Mouse (Mus musculus) embryo, embryonic 10 days (tissue): Measurements from ENCODE around the gene Pum1.

Experiments used
- DNase-seq: peaks from one replicate; pipeline ENCODE4 v3.0.0-alpha.2; 2015; ENCODE audit warnings: low spot score

Gene Pum1

GRCm38 (mm10) chr4:130726118-130726517 lies 63.0 kb downstream of the Pum1 start:
- no peak for DNase-seq

DNA sequence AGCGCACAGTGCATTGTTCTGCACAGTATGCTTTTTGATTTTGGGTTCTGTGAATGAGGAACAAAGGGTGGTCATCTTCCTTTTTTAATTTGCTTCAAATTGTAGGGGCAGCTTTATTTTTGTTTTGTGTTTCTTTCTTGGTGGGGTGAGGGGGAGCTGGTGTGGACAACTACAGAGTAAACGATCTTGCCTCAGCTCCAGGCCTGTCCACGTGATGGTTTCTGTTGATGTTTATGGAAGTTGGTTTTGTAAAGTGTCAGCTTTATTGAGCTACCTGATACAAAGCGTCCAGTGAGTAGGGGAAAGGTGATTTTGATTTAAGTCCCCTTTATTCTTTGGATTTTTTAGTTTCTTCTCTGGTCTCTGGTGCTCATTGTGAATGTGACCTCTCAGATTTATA lies 72.8 kb downstream of the Pum1 start:
- no peak for DNase-seq

DNA sequence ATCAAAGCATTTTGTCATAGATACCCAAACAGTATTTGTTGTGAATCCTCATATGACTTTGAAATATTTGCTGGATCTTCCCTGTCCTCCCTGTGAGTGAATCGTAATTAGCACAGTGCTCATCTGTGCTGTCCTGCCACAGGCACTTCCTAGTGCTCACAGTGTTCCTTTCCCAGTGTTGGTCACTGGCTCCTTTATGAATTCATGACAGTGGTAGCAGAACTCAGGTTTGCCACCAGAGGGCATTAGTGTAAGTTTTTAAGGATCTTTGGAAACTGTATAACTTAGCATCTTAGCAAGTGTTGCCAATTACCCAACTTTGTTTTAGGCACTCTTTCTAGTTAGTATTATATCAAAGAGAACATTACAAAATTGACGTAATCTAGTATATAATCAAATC lies 75.4 kb downstream of the Pum1 start:
- DNase-seq: peak; percentile 66

- no peak for DNase-seq
These were observed 80.9 kb downstream of the Pum1 start for GRCm38 (mm10) chr4:130744058-130744457.

DNA sequence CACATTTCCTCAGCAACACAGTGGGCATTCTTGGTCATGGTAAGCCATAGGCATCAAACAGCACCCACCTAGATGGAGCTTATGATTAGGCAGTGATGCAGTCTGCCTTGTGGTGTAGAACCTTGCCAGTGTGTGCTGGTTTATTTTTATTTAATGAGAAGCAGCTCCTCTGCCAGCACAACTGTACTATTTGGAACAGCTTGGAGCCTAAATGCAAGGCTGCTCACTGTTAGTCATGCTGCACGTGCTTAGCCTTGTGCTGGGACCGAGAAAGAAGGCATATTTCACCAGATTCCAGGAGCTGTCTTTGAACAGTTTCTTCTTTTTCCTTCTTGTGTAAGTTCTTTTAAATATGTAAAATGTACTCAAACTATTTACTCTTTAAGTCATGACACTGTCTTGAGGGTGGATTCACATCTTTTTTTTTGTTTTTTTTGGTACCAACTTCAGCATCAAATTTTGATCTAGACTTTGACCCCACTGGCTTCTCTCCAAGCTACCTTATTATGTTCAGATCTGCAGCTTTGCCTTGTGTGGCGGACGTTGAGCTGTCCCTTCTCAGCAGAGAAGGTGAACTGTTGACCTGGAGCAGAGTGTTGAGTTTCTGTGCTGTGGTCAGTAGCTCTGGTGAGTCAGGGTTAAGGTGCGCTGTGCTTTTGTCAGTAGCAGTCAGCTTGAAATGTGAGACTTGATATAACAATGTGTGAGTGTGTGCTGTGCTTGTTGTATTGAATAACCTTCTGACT lies 82.6 kb downstream of the Pum1 start:
- DNase-seq: no peak

- no peak for DNase-seq
These were observed 86.4 kb downstream of the Pum1 start for GRCm38 (mm10) chr4:130749566-130749965.

- no peak for DNase-seq
These were observed 88.8 kb downstream of the Pum1 start for GRCm38 (mm10) chr4:130751966-130752365.

GRCm38 (mm10) chr4:130752591-130752990 lies 89.5 kb downstream of the Pum1 start:
- no peak for DNase-seq

DNA sequence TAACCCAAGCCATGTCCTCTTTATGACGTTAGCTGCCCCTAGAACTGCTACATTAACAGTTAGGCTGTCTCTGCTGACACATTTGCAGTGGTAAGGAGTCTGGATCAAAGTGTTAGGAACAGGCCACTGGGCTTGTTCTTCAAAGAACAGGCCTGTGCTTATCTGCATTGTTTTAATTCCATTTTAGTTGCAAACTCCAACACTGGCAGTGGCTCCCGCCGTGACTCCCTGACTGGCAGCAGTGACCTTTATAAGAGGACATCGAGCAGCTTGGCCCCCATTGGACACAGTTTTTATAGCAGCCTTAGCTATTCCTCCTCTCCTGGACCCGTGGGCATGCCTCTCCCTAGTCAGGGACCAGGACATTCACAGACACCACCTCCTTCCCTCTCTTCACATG lies 90.6 kb downstream of the Pum1 start:
- DNase-seq: no peak

- no peak for DNase-seq
These were observed 91.7 kb downstream of the Pum1 start for GRCm38 (mm10) chr4:130754776-130755175.

DNA sequence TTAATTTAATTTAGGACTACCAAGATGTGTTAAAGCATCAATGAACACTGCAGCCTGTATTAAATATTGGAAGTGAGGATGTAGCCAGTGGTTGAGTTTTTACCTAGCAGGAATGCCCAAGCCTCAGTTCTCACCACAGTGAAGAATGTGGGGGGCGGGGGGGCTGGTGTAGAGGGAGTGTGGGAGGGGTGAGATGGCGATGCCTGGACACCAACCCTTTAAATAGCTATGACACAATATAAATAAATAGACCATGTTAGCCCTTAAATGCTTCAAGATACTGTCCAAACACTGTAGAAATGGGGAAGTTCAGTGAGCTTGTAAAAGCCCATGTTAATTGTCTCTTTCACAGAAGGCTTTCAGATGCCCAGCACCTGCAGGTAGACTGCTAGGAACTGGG lies 96.8 kb downstream of the Pum1 start:
- no peak for DNase-seq

GRCm38 (mm10) chr4:130761809-130762208 lies 98.7 kb downstream of the Pum1 start:
- no peak for DNase-seq

- DNase-seq: no peak
These were observed 102.5 kb downstream of the Pum1 start for GRCm38 (mm10) chr4:130765399-130766160.

DNA sequence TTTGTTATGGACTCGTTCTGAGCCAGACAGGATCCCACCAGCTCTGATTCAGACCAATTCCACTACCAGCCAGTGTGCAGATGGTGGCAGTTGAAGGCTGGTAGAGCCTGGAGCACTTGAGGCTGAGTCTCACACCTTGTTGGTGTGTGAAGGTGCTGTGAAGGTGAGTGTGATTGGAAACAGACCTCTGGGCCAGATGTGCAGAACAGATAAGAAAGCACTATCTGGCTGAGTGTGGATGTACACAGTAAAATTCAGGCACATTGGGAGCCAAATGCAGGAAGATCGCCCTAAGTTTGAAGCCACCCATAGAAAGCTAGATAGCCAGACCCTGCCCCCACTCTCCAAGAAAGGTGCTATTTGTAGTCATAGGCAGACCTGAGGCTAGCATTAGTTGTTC lies 103.3 kb downstream of the Pum1 start:
- DNase-seq: no peak

DNA sequence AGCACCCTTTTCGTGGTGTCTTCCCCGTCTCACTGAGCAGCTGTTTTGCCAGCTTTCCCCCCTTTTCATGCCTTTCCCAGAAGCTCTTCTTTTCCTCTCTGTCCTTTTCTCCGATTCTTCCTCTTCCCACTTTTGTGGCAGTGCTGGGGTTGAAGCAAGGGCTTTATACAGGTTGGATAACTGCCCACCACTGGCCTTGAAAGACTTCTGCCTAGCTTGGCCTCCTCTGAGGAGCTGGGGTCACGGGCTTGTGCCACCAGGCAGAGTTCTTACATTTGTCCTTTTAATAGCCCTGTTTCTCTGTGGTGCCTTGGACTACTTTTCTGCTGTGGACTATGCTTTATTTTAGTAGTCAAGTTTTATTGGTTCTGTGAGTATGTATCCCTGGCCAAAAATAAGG lies 103.8 kb downstream of the Pum1 start:
- no peak for DNase-seq

GRCm38 (mm10) chr4:130773899-130774298 lies 110.8 kb downstream of the Pum1 start:
- DNase-seq: no peak

DNA sequence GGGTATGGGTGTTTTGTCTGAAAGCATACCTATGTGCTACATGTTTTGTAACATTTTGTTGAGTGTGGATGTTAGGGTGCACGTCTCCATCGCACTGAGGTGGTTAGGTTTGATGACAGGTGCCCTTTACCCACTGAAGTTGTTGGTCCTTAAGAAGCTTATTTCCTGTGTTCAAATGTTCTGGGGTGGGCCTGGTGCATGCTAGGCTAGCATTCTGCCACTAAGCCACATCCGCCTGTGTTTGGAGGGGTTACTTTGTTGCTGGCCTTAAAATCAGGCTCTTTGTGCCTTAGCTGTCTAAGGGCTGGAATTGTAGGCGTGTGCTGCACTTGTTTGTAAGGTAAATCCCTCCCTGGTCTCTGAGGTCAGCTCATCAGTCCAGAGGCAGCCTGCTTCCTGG lies 111.7 kb downstream of the Pum1 start:
- DNase-seq: no peak

GRCm38 (mm10) chr4:130777647-130778046 lies 114.5 kb downstream of the Pum1 start:
- no peak for DNase-seq

GRCm38 (mm10) chr4:130779037-130779436 lies 115.9 kb downstream of the Pum1 start:
- DNase-seq: no peak

DNA sequence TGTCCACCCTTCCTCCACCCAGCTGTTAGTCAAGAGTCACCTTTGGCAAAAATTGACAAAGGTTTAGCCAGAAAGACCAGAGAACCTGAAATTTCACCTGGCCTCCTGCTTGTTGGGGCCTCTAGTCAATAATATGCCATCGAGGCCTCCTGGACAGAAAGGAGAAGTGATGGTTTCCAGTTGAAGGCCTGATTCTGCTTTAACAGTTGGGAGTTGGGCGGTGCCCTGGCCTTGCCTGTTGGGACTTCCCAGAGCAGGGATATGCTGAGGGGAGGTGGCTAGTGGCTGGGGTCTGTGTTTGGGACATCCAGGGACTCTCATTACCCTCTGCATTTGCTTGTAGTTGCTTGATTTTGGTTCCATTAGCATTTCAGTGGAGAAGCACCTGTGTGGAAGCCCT lies 119.4 kb downstream of the Pum1 start:
- no peak for DNase-seq

DNA sequence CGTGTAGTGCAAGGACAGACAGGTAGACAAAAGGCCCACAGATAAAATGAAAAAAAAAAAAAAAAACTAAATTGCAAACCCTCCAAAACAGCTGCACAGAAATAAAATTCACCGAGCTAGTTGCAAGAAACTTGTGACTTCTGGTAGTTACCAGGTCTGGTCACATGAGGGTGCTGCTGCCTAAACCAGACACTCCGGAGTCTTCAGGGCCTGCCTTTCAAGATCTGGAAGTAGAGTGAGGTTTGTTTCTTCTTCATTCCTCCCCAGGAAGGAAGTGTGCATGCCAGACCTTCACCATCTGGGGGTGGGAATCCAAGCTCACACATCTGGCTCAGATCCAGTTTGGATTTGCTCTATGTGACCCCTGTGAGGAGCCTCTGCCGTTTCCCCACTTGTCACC lies 121.6 kb downstream of the Pum1 start:
- DNase-seq: peak; percentile 80

- DNase-seq: no peak
These were observed 124.4 kb downstream of the Pum1 start for GRCm38 (mm10) chr4:130787530-130787929.

- DNase-seq: peak; percentile 90
These were observed 127.1 kb downstream of the Pum1 start for GRCm38 (mm10) chr4:130790180-130790579.
